Mouse (Mus musculus): ENCODE data around the gene Magi1. TPM values are rescaled to one million over a fixed set of nuclear protein-coding genes. Genes with fewer than 3 reads are reported as not detected.

Gene Magi1
- polyA plus RNA-seq, 1 experiment, result 39.5 TPM

GRCm38 (mm10) chr6:94231367-94231766, 52.4 kb downstream of the Magi1 start:
- no peak overlapping the region for H3K4me3 ChIP-seq (replicated peaks; ENCODE audit: insufficient read depth, low read depth, low read length)
- TF ChIP-seq POLR2A (IDR thresholded peaks at IDR 0.05; ENCODE audit: borderline replicate concordance, insufficient read depth, low read length) (no peak), CTCF (IDR thresholded peaks at IDR 0.05; ENCODE audit: borderline replicate concordance, insufficient read depth, low read depth, low read length) (no peak)
- WGBS, result 72% methylated on average over 7 of the region's 7 CpGs

GRCm38 (mm10) chr6:94230918-94231317, 52.8 kb downstream of the Magi1 start:
- 88% methylated on average over 3 of the region's 3 CpGs for WGBS
- H3K4me3 ChIP-seq (replicated peaks; ENCODE audit: insufficient read depth, low read depth, low read length), result no peak overlapping the region
- peaks cover 3% of the 10 kb centered on the region; the same call in 1 of the 2 replicates for H3K4me1 ChIP-seq (ENCODE audit: control insufficient read depth, insufficient read depth, low read length)
- TF ChIP-seq POLR2A (IDR thresholded peaks at IDR 0.05; ENCODE audit: borderline replicate concordance, insufficient read depth, low read length), result no peak
- TF ChIP-seq CTCF (IDR thresholded peaks at IDR 0.05; ENCODE audit: borderline replicate concordance, insufficient read depth, low read depth, low read length), result no peak
- H3K27me3 ChIP-seq (ENCODE audit: control insufficient read depth, insufficient read depth, low read length), result no peaks in the 10 kb centered on the region
- no peak overlapping the region for H3K27ac ChIP-seq (ENCODE audit: insufficient read depth, low read length)
- DNase-seq, result no peak

More at GRCm38 (mm10) chr6:94231367-94231766, 52.4 kb downstream of the Magi1 start:
- Histone ChIP-seq H3K27me3 (ENCODE audit: control insufficient read depth, insufficient read depth, low read length) (no peaks in the 10 kb centered on the region), H3K4me1 (ENCODE audit: control insufficient read depth, insufficient read depth, low read length) (peaks cover 2% of the 10 kb centered on the region; the same call in 1 of the 2 replicates), H3K27ac (ENCODE audit: insufficient read depth, low read length) (no peak overlapping the region)
- no peak for DNase-seq

- H3K27ac ChIP-seq (ENCODE audit: insufficient read depth, low read length), result no peak overlapping the region
- TF ChIP-seq CTCF (IDR thresholded peaks at IDR 0.05; ENCODE audit: borderline replicate concordance, insufficient read depth, low read depth, low read length) (no peak), POLR2A (IDR thresholded peaks at IDR 0.05; ENCODE audit: borderline replicate concordance, insufficient read depth, low read length) (no peak)
- H3K27me3 ChIP-seq (ENCODE audit: control insufficient read depth, insufficient read depth, low read length), result no peaks in the 10 kb centered on the region
- no peak overlapping the region for H3K4me3 ChIP-seq (replicated peaks; ENCODE audit: insufficient read depth, low read depth, low read length)
- WGBS, result 93% methylated on average over 3 of the region's 3 CpGs
- peaks cover 6% of the 10 kb centered on the region for H3K4me1 ChIP-seq (ENCODE audit: control insufficient read depth, insufficient read depth, low read length)
- DNase-seq, result no peak
Measured at GRCm38 (mm10) chr6:94230129-94230528, 53.6 kb downstream of the Magi1 start.

- Histone ChIP-seq H3K27ac (ENCODE audit: insufficient read depth, low read length) (no peak overlapping the region), H3K4me3 (replicated peaks; ENCODE audit: insufficient read depth, low read depth, low read length) (no peak overlapping the region), H3K4me1 (ENCODE audit: control insufficient read depth, insufficient read depth, low read length) (peaks cover 3% of the 10 kb centered on the region; the same call in 1 of the 2 replicates), H3K27me3 (ENCODE audit: control insufficient read depth, insufficient read depth, low read length) (no peaks in the 10 kb centered on the region)
- TF ChIP-seq POLR2A (IDR thresholded peaks at IDR 0.05; ENCODE audit: borderline replicate concordance, insufficient read depth, low read length), result no peak
- no peak for TF ChIP-seq CTCF (IDR thresholded peaks at IDR 0.05; ENCODE audit: borderline replicate concordance, insufficient read depth, low read depth, low read length)
- DNase-seq, result no peak
- WGBS, result 80% methylated on average over 6 of the region's 6 CpGs
Measured at GRCm38 (mm10) chr6:94226262-94226661, 57.5 kb downstream of the Magi1 start.

- no peak for TF ChIP-seq POLR2A (IDR thresholded peaks at IDR 0.05; ENCODE audit: borderline replicate concordance, insufficient read depth, low read length)
- TF ChIP-seq CTCF (IDR thresholded peaks at IDR 0.05; ENCODE audit: borderline replicate concordance, insufficient read depth, low read depth, low read length), result no peak
- peaks cover 3% of the 10 kb centered on the region for H3K4me1 ChIP-seq (ENCODE audit: control insufficient read depth, insufficient read depth, low read length)
- 48% methylated on average over 3 of the region's 3 CpGs for WGBS
- no peak overlapping the region for H3K4me3 ChIP-seq (replicated peaks; ENCODE audit: insufficient read depth, low read depth, low read length)
- no peak overlapping the region for H3K27ac ChIP-seq (ENCODE audit: insufficient read depth, low read length)
- no peaks in the 10 kb centered on the region for H3K27me3 ChIP-seq (ENCODE audit: control insufficient read depth, insufficient read depth, low read length)
- peak in 1 of 2 experiments; percentile 32 for DNase-seq
Measured at GRCm38 (mm10) chr6:94225832-94226231, 57.9 kb downstream of the Magi1 start.

GRCm38 (mm10) chr6:94225091-94225490, 58.6 kb downstream of the Magi1 start:
- H3K4me3 ChIP-seq (replicated peaks; ENCODE audit: insufficient read depth, low read depth, low read length), result no peak overlapping the region
- H3K4me1 ChIP-seq (ENCODE audit: control insufficient read depth, insufficient read depth, low read length), result peaks cover 7% of the 10 kb centered on the region
- TF ChIP-seq CTCF (IDR thresholded peaks at IDR 0.05; ENCODE audit: borderline replicate concordance, insufficient read depth, low read depth, low read length) (no peak), POLR2A (IDR thresholded peaks at IDR 0.05; ENCODE audit: borderline replicate concordance, insufficient read depth, low read length) (no peak)
- no peak for DNase-seq
- no peak overlapping the region for H3K27ac ChIP-seq (ENCODE audit: insufficient read depth, low read length)
- H3K27me3 ChIP-seq (ENCODE audit: control insufficient read depth, insufficient read depth, low read length), result no peaks in the 10 kb centered on the region
- WGBS, result 66% methylated on average over 6 of the region's 6 CpGs

- no peak for DNase-seq
- Histone ChIP-seq H3K4me1 (ENCODE audit: control insufficient read depth, insufficient read depth, low read length) (peaks cover 12% of the 10 kb centered on the region), H3K4me3 (replicated peaks; ENCODE audit: insufficient read depth, low read depth, low read length) (no peak overlapping the region), H3K27me3 (ENCODE audit: control insufficient read depth, insufficient read depth, low read length) (no peaks in the 10 kb centered on the region), H3K27ac (ENCODE audit: insufficient read depth, low read length) (no peak overlapping the region)
- no peak for TF ChIP-seq POLR2A (IDR thresholded peaks at IDR 0.05; ENCODE audit: borderline replicate concordance, insufficient read depth, low read length)
- WGBS, result 72% methylated on average over 7 of the region's 7 CpGs
Measured at GRCm38 (mm10) chr6:94222253-94222652, 61.5 kb downstream of the Magi1 start.

- Histone ChIP-seq H3K27me3 (ENCODE audit: control insufficient read depth, insufficient read depth, low read length) (no peaks in the 10 kb centered on the region), H3K27ac (ENCODE audit: insufficient read depth, low read length) (no peak overlapping the region), H3K4me3 (replicated peaks; ENCODE audit: insufficient read depth, low read depth, low read length) (no peak overlapping the region), H3K4me1 (ENCODE audit: control insufficient read depth, insufficient read depth, low read length) (peaks cover 12% of the 10 kb centered on the region)
- whole genome bisulfite sequencing, result 95% methylated on average over 6 of the region's 6 CpGs
- TF ChIP-seq CTCF (IDR thresholded peaks at IDR 0.05; ENCODE audit: borderline replicate concordance, insufficient read depth, low read depth, low read length) (no peak), POLR2A (IDR thresholded peaks at IDR 0.05; ENCODE audit: borderline replicate concordance, insufficient read depth, low read length) (no peak)
- no peak for DNase-seq
Measured at GRCm38 (mm10) chr6:94221750-94222149, 62.0 kb downstream of the Magi1 start.

All from cerebellum, adult 2 months (tissue).